Mouse (Mus musculus) G1E (cell line): ENCODE data around the gene Tymp.

ENCODE experiments used
- CTCF ChIP-seq: IDR thresholded peaks from 2 replicates; pipeline ENCODE4 v1.5.1; 2012; ENCODE audit warnings: low read depth, low read length, inconsistent platforms, mixed read lengths
- GATA1 ChIP-seq: IDR thresholded peaks from 2 replicates; pipeline ENCODE4 v1.6.1; 2012; ENCODE audit warnings: borderline replicate concordance, low read length, inconsistent platforms, mixed read lengths
- TAL1 ChIP-seq: conservative IDR thresholded peaks from 2 replicates; pipeline ENCODE4 v1.6.1; 2012; ENCODE audit warnings: low read depth, low read length, inconsistent platforms, mixed read lengths

DNA sequence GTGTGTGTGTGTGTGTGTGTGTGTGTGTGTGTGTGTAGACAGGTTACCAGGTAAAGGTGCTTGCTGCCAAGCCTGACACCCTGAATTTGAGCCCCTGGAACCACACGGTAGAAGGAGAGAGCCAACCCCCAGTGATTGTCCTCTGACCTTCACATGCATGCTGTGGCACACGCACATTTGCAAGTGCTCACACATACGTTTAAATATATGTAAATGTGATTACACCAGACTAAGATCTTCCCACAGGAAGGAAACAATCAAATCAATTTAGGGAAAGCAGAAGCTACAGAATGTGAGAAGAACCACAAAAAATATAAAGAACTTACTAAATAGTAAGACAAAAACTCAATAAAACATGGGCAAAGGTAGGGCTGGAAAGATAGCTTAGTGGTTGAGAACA lies 36.7 kb downstream of the Tymp start:
- no peak for TF ChIP-seq CTCF
- TF ChIP-seq TAL1 = no peak
- TF ChIP-seq GATA1 = no peak
